ENCODE assay signal across 9 mouse cellular contexts in genomic region chr4:147449099-147449581, GRCm38 (mm10). TPM values are rescaled to one million over a fixed set of nuclear protein-coding genes. Genes with fewer than 3 reads are reported as not detected.
DNase-seq lines count a peak whose midpoint lies in the region; ATAC-seq and TF ChIP-seq lines count a peak whose summit lies in the region.
"Had no signal": no experiment of that assay in that cellular context is flagged by ENCODE, and none has a peak within 500 bp of the region (broad histone marks: within the 10 kb centered on the region; RNA-seq: fewer than 3 reads in every experiment).

No protein-coding gene starts in this region.

- peaks cover 2% of the 10 kb centered on the region; the same call in 1 of the 2 replicates for H3K9me3 ChIP-seq in lung, embryonic 14.5 days (ENCODE audit: low read depth, low read length)
- no peaks in the 10 kb centered on the region; the same call in 1 of the 2 replicates for H3K9me3 ChIP-seq in embryonic facial prominence, embryonic 11.5 days (replicated peaks; ENCODE audit: control insufficient read depth, low read length)
- H3K9me3 ChIP-seq in neural tube, embryonic 13.5 days = peaks cover 18% of the 10 kb centered on the region; the same call in 1 of the 2 replicates

- H3K4me2 ChIP-seq in lung, embryonic 14.5 days = peak overlapping the region; percentile 51
- H3K4me2 ChIP-seq in embryonic facial prominence, embryonic 11.5 days (ENCODE audit: low read depth, low read length) = peak overlapping the region; percentile 25; the same call in 1 of the 2 replicates
- H3K4me2 ChIP-seq in neural tube, embryonic 13.5 days = peak overlapping the region; percentile 33

- H3K27me3 ChIP-seq in lung, embryonic 14.5 days (ENCODE audit: insufficient read depth, low read length) = no peaks in the 10 kb centered on the region
- no peaks in the 10 kb centered on the region for H3K27me3 ChIP-seq in embryonic facial prominence, embryonic 11.5 days (ENCODE audit: control insufficient read depth, insufficient read depth, low read length)
- H3K27me3 ChIP-seq in neural tube, embryonic 13.5 days = no peaks in the 10 kb centered on the region

- H3K4me1 ChIP-seq in lung, embryonic 14.5 days (ENCODE audit: insufficient read depth) = no peaks in the 10 kb centered on the region
- no peaks in the 10 kb centered on the region for H3K4me1 ChIP-seq in embryonic facial prominence, embryonic 11.5 days (ENCODE audit: control insufficient read depth, insufficient read depth, low read length)
- no peaks in the 10 kb centered on the region for H3K4me1 ChIP-seq in neural tube, embryonic 13.5 days (replicated peaks)

- WGBS in lung, embryonic 14.5 days = 31% methylated on average over 13 of the region's 13 CpGs
- 44% methylated on average over 13 of the region's 13 CpGs for WGBS in embryonic facial prominence, embryonic 11.5 days
- 41% methylated on average over 13 of the region's 13 CpGs for WGBS in neural tube, embryonic 13.5 days

- peak; percentile 33 for DNase-seq in lung, embryonic 14.5 days
- DNase-seq in lung, postnatal 4 days = no peak
- DNase-seq in embryonic facial prominence, embryonic 11.5 days (ENCODE audit: low spot score) = peak; percentile 55
- DNase-seq in kidney, postnatal 10 days = peak; percentile 18
- DNase-seq in gastrocnemius, postnatal 4 days (ENCODE audit: low spot score in 2 of 2) = no peak
- no peak for DNase-seq in frontal cortex, postnatal 25 days (ENCODE audit: low spot score in 2 of 2)
- no peak for DNase-seq in urinary bladder, postnatal 10 days (ENCODE audit: low spot score)

- H3K36me3 ChIP-seq in lung, embryonic 14.5 days (ENCODE audit: insufficient read depth) = no peaks in the 10 kb centered on the region
- H3K36me3 ChIP-seq in embryonic facial prominence, embryonic 11.5 days (replicated peaks; ENCODE audit: control insufficient read depth, insufficient read depth, low read depth, low read length) = no peaks in the 10 kb centered on the region
- H3K36me3 ChIP-seq in neural tube, embryonic 13.5 days = no peaks in the 10 kb centered on the region

- H3K4me3 ChIP-seq in lung, embryonic 14.5 days (ENCODE audit: low read depth, low read length) = peak overlapping the region; percentile 8
- H3K4me3 ChIP-seq in embryonic facial prominence, embryonic 11.5 days (ENCODE audit: low read depth, low read length) = peak overlapping the region; percentile 25
- peak overlapping the region; percentile 3; the same call in 1 of the 2 replicates for H3K4me3 ChIP-seq in neural tube, embryonic 13.5 days

- no peak overlapping the region for H3K27ac ChIP-seq in lung, embryonic 14.5 days (ENCODE audit: low read depth)
- H3K27ac ChIP-seq in embryonic facial prominence, embryonic 11.5 days (replicated peaks; ENCODE audit: low read depth, low read length) = no peak overlapping the region
- no peak overlapping the region for H3K27ac ChIP-seq in neural tube, embryonic 13.5 days (replicated peaks)

- no peak for TF ChIP-seq CTCF in lung, embryonic 14.5 days (IDR thresholded peaks at IDR 0.05; ENCODE audit: low read depth)

- no peak for ATAC-seq in lung, embryonic 14.5 days (ENCODE audit: insufficient read depth)
- ATAC-seq in embryonic facial prominence, embryonic 11.5 days (replicated peaks; ENCODE audit: insufficient number of reproducible peaks, low FRiP score, low TSS enrichment, low read depth) = no peak
- ATAC-seq in neural tube, embryonic 13.5 days (ENCODE audit: low read depth) = no peak

- H3K9ac ChIP-seq in lung, embryonic 14.5 days = peak overlapping the region; percentile 13; the same call in 1 of the 2 replicates
- peak overlapping the region; percentile 43 for H3K9ac ChIP-seq in embryonic facial prominence, embryonic 11.5 days (replicated peaks; ENCODE audit: low read length)
- no peak overlapping the region for H3K9ac ChIP-seq in neural tube, embryonic 13.5 days

RNA-seq across cellular contexts. Expression of gene Zfp982, which starts 43.1 kb away (rescaled TPM):
- polyA plus RNA-seq in lung, embryonic 14.5 days (2014; fragmentation: Nextera tagmentation; extraction: Ambion mirVana) = 5.1 and 5.4 TPM in 2 replicates
- polyA plus RNA-seq in embryonic facial prominence, embryonic 11.5 days (2014; fragmentation: Nextera tagmentation; extraction: Ambion mirVana) = 8.2 and 10.8 TPM in 2 replicates
- polyA plus RNA-seq in neural tube, embryonic 13.5 days (2015; fragmentation: Nextera tagmentation; extraction: Ambion mirVana) = 4.2 and 4.8 TPM in 2 replicates
- 1 to 10 TPM; 4.6 to 7.0 TPM for total RNA-seq in gastrocnemius, postnatal 4 days (2021)
- polyA plus RNA-seq: spleen, adult 2 months had no signal

Comparison
In these comparisons a context has a peak if more than half of its experiments do, and no peak if none do; other contexts are left out.
1. DNase-seq: peak in lung, embryonic 14.5 days (single experiment), embryonic facial prominence, embryonic 11.5 days (single experiment) and kidney, postnatal 10 days (single experiment); none in lung, postnatal 4 days (0 of 2), gastrocnemius, postnatal 4 days (0 of 2), frontal cortex, postnatal 25 days (0 of 2) and urinary bladder, postnatal 10 days (single experiment).
2. Peak in every context shown above with its lines, with median percentiles within 50 percentile points of each other: H3K4me2 ChIP-seq and H3K4me3 ChIP-seq.